Mouse (Mus musculus) T-helper 1 cell (primary cell): ENCODE results near the gene Tchhl1.
"Not testable (repeated sequence)": the region's sequence is repeated elsewhere in the genome, so short reads cannot be mapped to it uniquely, and the experiment has no call there.

Source experiments
- in situ Hi-C: fragments of 300-600 bp; cut with MboI, MseI; formaldehyde crosslinking; loops from one replicate; pipeline ENCODE4 v1.15.1; 2025; ENCODE audit warnings: high pct_unique_total_duplicates

The Tchhl1 gene

GRCm38 (mm10) chr3:93468561-93468960, at the start of gene Tchhl1:
Gene Tchhl1 (plus strand): TSS chr3:93468754.
- in situ Hi-C loops: no loop called here

- in situ Hi-C loops: no loop called here
These were observed 36.9 kb upstream of the Tchhl1 start for GRCm38 (mm10) chr3:93431673-93432072.

- in situ Hi-C loops: loop anchor here (5.0 kb wide), 1 partner anchor 50 kb away; no protein-coding TSS in a partner anchor
These were observed 26.5 kb upstream of the Tchhl1 start, which contains the start of gene Tchh for GRCm38 (mm10) chr3:93442030-93442429. Gene Tchh (plus strand): TSS chr3:93442330.

- in situ Hi-C loops: loop anchor here (5.0 kb wide), 1 partner anchor 49 kb away; no protein-coding TSS in a partner anchor
These were observed 25.0 kb upstream of the Tchhl1 start for GRCm38 (mm10) chr3:93443501-93444101.

GRCm38 (mm10) chr3:93444343-93445164, 24.0 kb upstream of the Tchhl1 start:
- in situ Hi-C loops: loop anchor here (5.0 kb wide), 1 partner anchor 48 kb away; no protein-coding TSS in a partner anchor

GRCm38 (mm10) chr3:93445165-93445705, 23.3 kb upstream of the Tchhl1 start:
- in situ Hi-C loops: no loop called here

GRCm38 (mm10) chr3:93446128-93446755, 22.3 kb upstream of the Tchhl1 start:
- in situ Hi-C loops: no loop called here

- in situ Hi-C loops: not testable (repeated sequence)
These were observed 21.8 kb upstream of the Tchhl1 start for GRCm38 (mm10) chr3:93446756-93447137.

- in situ Hi-C loops: no loop called here
These were observed 21.3 kb upstream of the Tchhl1 start for GRCm38 (mm10) chr3:93447138-93447841.

- in situ Hi-C loops: no loop called here
These were observed 2.0 kb upstream of the Tchhl1 start for GRCm38 (mm10) chr3:93466556-93466955.

GRCm38 (mm10) chr3:93467130-93467529, 1.4 kb upstream of the Tchhl1 start:
- in situ Hi-C loops: no loop called here

GRCm38 (mm10) chr3:93469629-93470028, 1.1 kb downstream of the Tchhl1 start:
- in situ Hi-C loops: no loop called here

GRCm38 (mm10) chr3:93480053-93480452, 11.5 kb downstream of the Tchhl1 start:
- in situ Hi-C loops: no loop called here

GRCm38 (mm10) chr3:93481982-93482616, 13.5 kb downstream of the Tchhl1 start:
- in situ Hi-C loops: no loop called here

GRCm38 (mm10) chr3:93485611-93486010, 17.1 kb downstream of the Tchhl1 start:
- in situ Hi-C loops: no loop called here

GRCm38 (mm10) chr3:93488541-93488940, 20.0 kb downstream of the Tchhl1 start:
- in situ Hi-C loops: no loop called here

- in situ Hi-C loops: loop anchor here (5.0 kb wide), 3 partner anchors 50 to 380 kb away; partner anchors contain the start of gene Tchh
These were observed 23.6 kb downstream of the Tchhl1 start for GRCm38 (mm10) chr3:93492176-93492575.

GRCm38 (mm10) chr3:93493992-93494391, 25.4 kb downstream of the Tchhl1 start:
- in situ Hi-C loops: loop anchor here (5.0 kb wide), 3 partner anchors 52 to 382 kb away; partner anchors contain the start of gene Tchh

- in situ Hi-C loops: loop anchor here (5.0 kb wide), 4 partner anchors 52 to 382 kb away; partner anchors contain the start of gene Tchh
These were observed 26.2 kb downstream of the Tchhl1 start for GRCm38 (mm10) chr3:93494774-93495173.

GRCm38 (mm10) chr3:93497131-93497530, 28.6 kb downstream of the Tchhl1 start:
- in situ Hi-C loops: loop anchor here (5.0 kb wide), 1 partner anchor 105 kb away; no protein-coding TSS in a partner anchor
